10 mouse cellular contexts compared by ENCODE assay signal in the genomic region with DNA sequence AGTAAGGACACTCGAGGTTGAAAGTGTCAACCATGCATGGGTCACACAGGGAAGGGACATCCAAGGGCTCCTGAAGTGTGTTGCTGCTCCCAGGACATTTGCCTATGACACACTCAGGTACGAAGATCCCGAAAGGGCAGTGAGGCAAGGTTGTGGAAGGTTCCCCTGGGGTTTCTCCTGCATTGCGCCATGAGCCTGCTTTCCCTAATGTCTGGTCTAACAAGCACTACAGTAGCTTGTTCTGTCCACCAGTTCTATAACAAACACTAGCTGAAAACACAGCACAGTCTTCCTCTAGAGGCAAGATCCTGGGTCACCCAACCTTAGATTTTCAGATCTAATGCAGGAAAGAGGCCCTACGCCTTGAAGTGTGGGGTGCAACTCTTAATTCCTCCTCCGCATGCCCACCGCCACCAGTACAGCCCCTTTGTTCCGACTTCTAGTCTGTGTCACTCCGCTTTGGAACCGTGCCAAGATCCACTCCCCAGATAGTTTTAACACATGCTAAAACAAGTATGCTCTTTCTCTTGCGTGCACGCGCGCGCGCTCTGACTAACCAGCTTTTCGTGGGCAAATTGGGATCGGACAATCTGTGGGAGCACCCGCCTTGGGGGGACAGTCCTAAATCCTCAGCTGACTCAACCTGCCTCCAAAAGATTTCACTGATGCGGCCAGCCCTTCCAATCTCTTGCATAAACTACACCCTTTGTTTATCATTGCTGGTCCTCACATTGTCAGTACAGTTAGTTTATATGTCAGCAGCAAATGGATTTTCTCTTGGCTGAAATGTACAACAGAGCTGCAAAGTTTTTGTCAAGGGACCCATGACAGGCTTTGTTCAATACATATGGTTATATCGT. TPM values are rescaled to one million over a fixed set of nuclear protein-coding genes. Genes with fewer than 3 reads are reported as not detected.
A peak's percentile ranks its signal among the peaks of the same experiment; 100 is the strongest.
DNase-seq lines count a peak whose midpoint lies in the region; ATAC-seq lines count a peak whose summit lies in the region.
"Had no signal": no experiment of that assay in that cellular context is flagged by ENCODE, and none has a peak within 500 bp of the region (broad histone marks: within the 10 kb centered on the region; RNA-seq: fewer than 3 reads in every experiment).

No protein-coding gene starts in this region.

- no peaks in the 10 kb centered on the region for H3K36me3 ChIP-seq in forebrain, embryonic 15.5 days
- H3K36me3 ChIP-seq in heart, embryonic 14.5 days (ENCODE audit: control insufficient read depth, insufficient read depth, low read length) = peaks cover 5% of the 10 kb centered on the region; the same call in 1 of the 2 replicates
- H3K36me3 ChIP-seq in lung, embryonic 16.5 days (ENCODE audit: control insufficient read depth, insufficient read depth, low read length) = no peaks in the 10 kb centered on the region

- H3K4me2 ChIP-seq in forebrain, embryonic 15.5 days (replicated peaks) = 0 out of 2 replicates have a peak overlapping the region, but pooled peaks have one; percentile 19
- H3K4me2 ChIP-seq in heart, embryonic 14.5 days (ENCODE audit: low read length) = peak overlapping the region; percentile 14; the same call in 1 of the 2 replicates
- peak overlapping the region; percentile 57 for H3K4me2 ChIP-seq in lung, embryonic 16.5 days (ENCODE audit: low read depth, low read length)

- H3K27ac ChIP-seq in forebrain, embryonic 15.5 days (replicated peaks) = no peak overlapping the region
- peak overlapping the region; percentile 34 to 35 for H3K27ac ChIP-seq in heart, embryonic 14.5 days (replicated peaks in 1 of 2; ENCODE audit: control insufficient read depth in 1 of 2, insufficient read depth in 1 of 2, low read depth in 2 of 2, low read length in 2 of 2)
- peak overlapping the region; percentile 63 for H3K27ac ChIP-seq in lung, embryonic 16.5 days (ENCODE audit: low read length)

- H3K4me3 ChIP-seq in forebrain, embryonic 15.5 days = no peak overlapping the region
- H3K4me3 ChIP-seq in heart, embryonic 14.5 days (ENCODE audit: control insufficient read depth in 1 of 2, insufficient read depth in 1 of 2, low read depth in 1 of 2, low read length in 2 of 2) = no peak overlapping the region
- H3K4me3 ChIP-seq in lung, embryonic 16.5 days (ENCODE audit: low read length) = peak overlapping the region; percentile 29

- no peaks in the 10 kb centered on the region for H3K27me3 ChIP-seq in forebrain, embryonic 15.5 days
- H3K27me3 ChIP-seq in heart, embryonic 14.5 days (ENCODE audit: control insufficient read depth, insufficient read depth, low read length) = no peaks in the 10 kb centered on the region
- H3K27me3 ChIP-seq in lung, embryonic 16.5 days (ENCODE audit: control insufficient read depth, insufficient read depth, low read depth, low read length) = no peaks in the 10 kb centered on the region

- intact Hi-C loops in left cerebral cortex, postnatal 14 days (cut with DNase I) = no loop called here
- intact Hi-C loops in left cerebral cortex, postnatal 25 days (cut with DNase I) = no loop called here

- peak; percentile 17 to 22 for DNase-seq in left cerebral cortex, postnatal 14 days (ENCODE audit: low spot score in 2 of 2)
- DNase-seq in left cerebral cortex, adult 18-20 months (ENCODE audit: low spot score in 2 of 2) = no peak
- DNase-seq in thymus, postnatal 14 days = no peak
- DNase-seq in left cerebral cortex, postnatal 25 days (ENCODE audit: low spot score in 2 of 2) = no peak

- H3K9ac ChIP-seq in forebrain, embryonic 15.5 days (replicated peaks) = no peak overlapping the region
- H3K9ac ChIP-seq in heart, embryonic 14.5 days (ENCODE audit: low read length) = no peak overlapping the region
- H3K9ac ChIP-seq in lung, embryonic 16.5 days (ENCODE audit: low read length) = peak overlapping the region; percentile 20; the same call in 1 of the 2 replicates

- no peaks in the 10 kb centered on the region for H3K9me3 ChIP-seq in forebrain, embryonic 15.5 days
- no peaks in the 10 kb centered on the region for H3K9me3 ChIP-seq in heart, embryonic 14.5 days (ENCODE audit: control insufficient read depth, low read length)
- no peaks in the 10 kb centered on the region for H3K9me3 ChIP-seq in lung, embryonic 16.5 days (ENCODE audit: control insufficient read depth, low read length)

- H3K4me1 ChIP-seq in forebrain, embryonic 15.5 days = peaks cover 8% of the 10 kb centered on the region
- peaks cover 22 to 47% of the 10 kb centered on the region in 2 experiments for H3K4me1 ChIP-seq in heart, embryonic 14.5 days (ENCODE audit: control insufficient read depth in 2 of 2, insufficient read depth in 2 of 2, low read length in 2 of 2)
- H3K4me1 ChIP-seq in lung, embryonic 16.5 days (replicated peaks; ENCODE audit: control insufficient read depth, insufficient read depth, low read length) = peaks cover 17% of the 10 kb centered on the region

- 60% methylated on average over 21 of the region's 21 CpGs for WGBS in forebrain, embryonic 15.5 days
- WGBS in heart, embryonic 14.5 days = 63% methylated on average over 21 of the region's 21 CpGs
- WGBS in lung, embryonic 16.5 days = 44% methylated on average over 21 of the region's 21 CpGs

- ATAC-seq in forebrain, embryonic 15.5 days (replicated peaks) = no peak; the same call in 1 of the 2 replicates
- ATAC-seq in heart, embryonic 14.5 days (ENCODE audit: insufficient number of reproducible peaks, insufficient read depth, low FRiP score, low read depth) = no peak
- peak; percentile 78 for ATAC-seq in lung, embryonic 16.5 days (ENCODE audit: low read depth)
- no peak for ATAC-seq in cerebellum, adult (ENCODE audit: insufficient number of reproducible peaks, low FRiP score, low TSS enrichment)

RNA-seq across cellular contexts. Expression of gene Pgm5, which starts 10.0 kb away (rescaled TPM):
- total RNA-seq in left cerebral cortex, postnatal 14 days (2021) = 1 to 10 TPM; 3.3 TPM
- 1 to 10 TPM; 6.9 to 8.8 TPM for total RNA-seq in left cerebral cortex, adult 18-20 months (2021)
- polyA plus RNA-seq in forebrain, embryonic 15.5 days (2015; fragmentation: Nextera tagmentation; extraction: Ambion mirVana) = 0.20 and 0.32 TPM in 2 replicates
- polyA plus RNA-seq in heart, embryonic 14.5 days (2014; fragmentation: Nextera tagmentation; extraction: Ambion mirVana) = 7.6 and 7.8 TPM in 2 replicates
- 2.5 and 2.9 TPM in 2 replicates for polyA plus RNA-seq in lung, embryonic 16.5 days (2015; fragmentation: Nextera tagmentation; extraction: Ambion mirVana)
- total RNA-seq in left cerebral cortex, postnatal 25 days (2021) = 1 to 10 TPM; 4.4 to 5.7 TPM
- total RNA-seq: neutrophil, adult 5-6 weeks had no signal

RNA-seq across cellular contexts. Expression of gene Gm10053, which starts 23.8 kb away (rescaled TPM):
- total RNA-seq in left cerebral cortex, postnatal 14 days (2021) = 100 to 1,000 TPM; 249 to 252 TPM
- 100 to 1,000 TPM; 185 to 209 TPM for total RNA-seq in left cerebral cortex, adult 18-20 months (2021)
- polyA plus RNA-seq in forebrain, embryonic 15.5 days (2015; fragmentation: Nextera tagmentation; extraction: Ambion mirVana) = 212 and 213 TPM in 2 replicates
- polyA plus RNA-seq in heart, embryonic 14.5 days (2014; fragmentation: Nextera tagmentation; extraction: Ambion mirVana) = 765 and 800 TPM in 2 replicates
- polyA plus RNA-seq in lung, embryonic 16.5 days (2015; fragmentation: Nextera tagmentation; extraction: Ambion mirVana) = 175 and 190 TPM in 2 replicates
- 100 to 1,000 TPM; 218 to 232 TPM for total RNA-seq in left cerebral cortex, postnatal 25 days (2021)

RNA-seq across cellular contexts. Expression of gene Foxd4, which starts 49.3 kb away (rescaled TPM):
- total RNA-seq in left cerebral cortex, postnatal 14 days (2021) = not detected
- not detected for total RNA-seq in left cerebral cortex, adult 18-20 months (2021)
- polyA plus RNA-seq in forebrain, embryonic 15.5 days (2015; fragmentation: Nextera tagmentation; extraction: Ambion mirVana) = not detected in 2 replicates
- not detected in 2 replicates for polyA plus RNA-seq in heart, embryonic 14.5 days (2014; fragmentation: Nextera tagmentation; extraction: Ambion mirVana)
- not detected in 2 replicates for polyA plus RNA-seq in lung, embryonic 16.5 days (2015; fragmentation: Nextera tagmentation; extraction: Ambion mirVana)
- total RNA-seq in left cerebral cortex, postnatal 25 days (2021) = not detected
- polyA plus RNA-seq: gonadal fat pad, adult 2 months had no signal

Comparison
In these comparisons a context has a peak if more than half of its experiments do, and no peak if none do; other contexts are left out.
1. DNase-seq: peak in left cerebral cortex, postnatal 14 days (2 of 2); none in left cerebral cortex, adult 18-20 months (0 of 2), thymus, postnatal 14 days (single experiment) and left cerebral cortex, postnatal 25 days (0 of 2).
2. Peak in every context shown above with its lines, with median percentiles within 50 percentile points of each other: H3K4me2 ChIP-seq.